Mouse (Mus musculus): ENCODE measurements at regions not wholly inside any gene's neighbourhood (a gene's known extent, or its start where the extent isn't known, plus 50 kb on each side); places are given as distances from the start of the nearest gene placed in this dataset.

GRCm38 (mm10) chr16:30165667-30166180, 101.5 kb downstream of the Hes1 start:
- TF ChIP-seq CTCF (IDR thresholded peaks at IDR 0.05; ENCODE audit: low read depth), result no peak; the same call in 1 of the 2 replicates
- TF ChIP-seq EP300 (optimal IDR thresholded peaks at IDR 0.05), result no peak

Data from stomach, postnatal 0 days (tissue).